Mouse (Mus musculus) thymus, adult 2 months (tissue): ENCODE measurements around the gene Ano10.

Source experiments
- CTCF ChIP-seq: fragments of 200-500 bp; IDR thresholded peaks from 2 replicates; pipeline ENCODE4 v1.5.1; 2012; ENCODE audit warnings: mild to moderate bottlenecking, control low read depth, low read length, moderate library complexity, borderline replicate concordance; ENCODE audit not compliant: control insufficient read depth, poor library complexity, insufficient read depth; ENCODE audit errors: extremely low read depth
- POLR2A ChIP-seq: fragments of 200-500 bp; IDR thresholded peaks from 2 replicates; pipeline ENCODE4 v1.6.1; 2012; ENCODE audit warnings: mild to moderate bottlenecking, low read length, control low read depth, moderate library complexity; ENCODE audit not compliant: control insufficient read depth, poor library complexity, insufficient read depth; ENCODE audit errors: extremely low read depth

DNA sequence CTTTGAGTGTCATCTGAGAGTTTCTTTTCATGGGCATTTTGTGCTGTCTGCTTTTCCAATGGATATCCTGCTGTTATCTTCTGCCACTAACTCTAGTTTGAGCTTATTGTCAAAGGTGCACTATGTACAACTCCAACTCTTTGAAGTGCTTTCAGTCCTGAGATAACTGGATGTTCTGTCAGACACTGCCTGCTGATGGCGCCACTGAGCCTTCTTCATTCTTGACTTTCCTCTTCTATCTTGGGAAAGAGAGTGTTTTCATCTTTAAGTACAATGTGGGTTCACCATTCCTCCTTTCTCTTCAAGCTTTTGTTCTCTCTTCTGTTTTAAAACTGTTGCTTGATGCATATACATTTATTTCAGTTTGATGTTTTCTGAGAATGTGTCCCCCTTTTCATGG lies 42.1 kb downstream of the Ano10 start:
- TF ChIP-seq CTCF, result no peak
- TF ChIP-seq POLR2A, result no peak
